Mouse (Mus musculus) C2C12 (cell line): Measurements from ENCODE around the gene Gm3285.

Source experiments
- CEBPB ChIP-seq: IDR thresholded peaks from one replicate; pipeline ENCODE4 v1.6.1; 2011; ENCODE audit warnings: low read depth, mild to moderate bottlenecking, control low read depth, moderate library complexity
- CTCF ChIP-seq: IDR thresholded peaks from one replicate; pipeline ENCODE4 v1.5.1; 2011; ENCODE audit not compliant: control insufficient read depth, insufficient read depth, insufficient read length
- MAX ChIP-seq: IDR thresholded peaks from one replicate; pipeline ENCODE4 v1.6.1; 2011; ENCODE audit warnings: mild to moderate bottlenecking, control low read depth
- MYOD1 ChIP-seq: IDR thresholded peaks from one replicate; pipeline ENCODE4 v1.6.1; 2011; ENCODE audit warnings: low read depth; ENCODE audit not compliant: control insufficient read depth, insufficient read length
- MYOG ChIP-seq: IDR thresholded peaks from one replicate; pipeline ENCODE4 v1.6.1; 2011; ENCODE audit not compliant: control insufficient read depth, insufficient read length; ENCODE audit errors: extremely low read depth
- USF1 ChIP-seq: IDR thresholded peaks from one replicate; pipeline ENCODE4 v1.6.1; 2011; ENCODE audit warnings: low read depth, mild to moderate bottlenecking, control low read depth, moderate library complexity

DNA sequence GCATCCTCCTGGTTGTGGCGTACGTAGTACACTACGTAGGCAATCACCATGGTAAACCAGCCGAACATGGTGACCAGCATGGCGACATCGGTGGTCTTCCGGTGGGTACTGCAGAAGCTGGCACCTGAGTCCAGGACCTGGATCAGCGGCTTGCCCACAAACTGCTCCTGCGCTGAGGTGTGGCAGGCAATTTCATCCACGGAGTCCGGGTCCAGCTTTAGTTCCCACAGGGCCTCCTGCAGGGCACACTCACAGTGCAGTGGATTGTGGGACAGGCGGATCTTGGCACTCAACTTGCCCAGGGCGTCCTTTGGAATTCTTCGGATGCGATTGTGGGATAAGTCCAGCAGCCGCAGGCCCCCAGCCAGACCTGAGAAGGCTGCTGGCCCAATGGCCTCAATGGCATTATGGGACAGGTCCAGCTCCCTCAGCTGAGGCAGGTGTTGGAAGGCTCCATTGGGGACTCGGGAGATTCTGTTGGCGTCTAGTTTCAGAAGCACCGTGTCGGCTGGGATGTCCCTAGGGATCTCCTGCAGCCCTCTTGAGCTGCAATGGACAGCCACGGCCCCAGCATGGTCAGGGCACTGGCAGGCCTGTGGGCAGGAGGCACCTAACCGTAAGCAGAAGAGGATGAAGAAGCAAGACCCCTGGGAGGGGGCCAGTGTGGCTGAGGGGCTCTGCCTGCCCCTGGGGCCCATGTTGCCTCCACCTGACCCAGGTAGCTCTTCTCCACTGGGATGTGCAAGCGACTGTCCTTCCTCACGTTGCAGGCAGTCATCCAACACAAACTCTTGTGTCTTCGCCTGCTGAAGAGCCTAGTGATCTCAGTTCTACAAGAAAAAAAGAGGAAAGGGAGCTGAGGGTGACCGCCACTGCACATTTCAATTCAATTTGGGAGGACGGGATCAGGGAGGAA lies 39.4 kb downstream of the Gm3285 start:
- TF ChIP-seq CTCF (no peak), CEBPB (no peak), MYOG (no peak), USF1 (no peak), MYOD1 (no peak), MAX (no peak)
